Mouse (Mus musculus) kidney, embryonic 14.5 days (tissue): ENCODE measurements around the gene Rsf1. TPM values are rescaled to one million over a fixed set of nuclear protein-coding genes. Genes with fewer than 3 reads are reported as not detected.
A peak's percentile ranks its signal among the peaks of the same experiment; 100 is the strongest.

Experiments
- ATAC-seq: fragments of 200-750 bp; cut with Nextera tagmentation; 2 replicates; pipeline ENCODE4 v1.8.0; 2017; ENCODE audit warnings: moderate number of reproducible peaks, mild to moderate bottlenecking, moderate TSS enrichment, moderate library complexity; ENCODE audit not compliant: low FRiP score, low TSS enrichment
- H3K27ac ChIP-seq: fragments of 300-500 bp; sonication (generic); 2 replicates; pipeline ENCODE4 v1.5.1; 2014; ENCODE audit warnings: low read depth, mild to moderate bottlenecking, low read length, moderate library complexity, mixed read lengths
- H3K27me3 ChIP-seq: fragments of 300-500 bp; sonication (generic); 2 replicates; pipeline ENCODE4 v1.6.1; 2014; ENCODE audit warnings: mild to moderate bottlenecking, low read length; ENCODE audit not compliant: control insufficient read depth, insufficient read depth
- H3K36me3 ChIP-seq: fragments of 300-500 bp; sonication (generic); 2 replicates; pipeline ENCODE4 v1.6.1; 2014; ENCODE audit warnings: low read length, mixed read lengths; ENCODE audit not compliant: control insufficient read depth, insufficient read depth
- H3K4me1 ChIP-seq: fragments of 300-500 bp; sonication (generic); 2 replicates; pipeline ENCODE4 v1.6.1; 2014; ENCODE audit warnings: low read length, mixed read lengths; ENCODE audit not compliant: control insufficient read depth, insufficient read depth
- H3K4me2 ChIP-seq: fragments of 300-500 bp; sonication (generic); replicated peaks from 2 replicates; pipeline ENCODE4 v1.6.1; 2014; ENCODE audit warnings: low read depth, mild to moderate bottlenecking, low read length
- H3K4me3 ChIP-seq: fragments of 300-500 bp; sonication (generic); 2 replicates; pipeline ENCODE4 v1.5.1; 2014; ENCODE audit warnings: mild to moderate bottlenecking, low read length
- H3K9ac ChIP-seq: fragments of 300-500 bp; sonication (generic); 2 replicates; pipeline ENCODE4 v1.6.1; 2014; ENCODE audit warnings: low read depth, mild to moderate bottlenecking, low read length, moderate library complexity
- H3K9me3 ChIP-seq: fragments of 300-500 bp; sonication (generic); 2 replicates; pipeline ENCODE4 v1.6.1; 2016; ENCODE audit warnings: low read length; ENCODE audit not compliant: control insufficient read depth
- WGBS: fragments of 180-500 bp; shearing (Covaris S2); extraction: QIAGEN DNeasy Blood & Tissue Kit; methylation state at CpG from one replicate; pipeline ENCODE4 v1.1.7; 2014; 5-methylcytosine and 5-hydroxymethylcytosine counted together
- polyA plus RNA-seq: library from polyadenylated mRNA; unstranded; fragments of >200 nt; fragmentation: Nextera tagmentation; extraction: Ambion mirVana; gene quantifications from 2 replicates; pipeline ENCODE4 v1.2.1, GENCODE M21; 2014

Gene Rsf1
- polyA plus RNA-seq, 1 experiment from 2014 or later = 28.4 TPM

- H3K9ac ChIP-seq = peak within 1 kb of the TSS; percentile 64
- H3K4me1 ChIP-seq = peaks cover 4% of the 10 kb centered on the region
- H3K36me3 ChIP-seq = no peaks in the 10 kb centered on the region
- H3K27ac ChIP-seq = no peak within 1 kb of the TSS
- H3K4me2 ChIP-seq = peak within 1 kb of the TSS; percentile 91
- WGBS = under 1% methylated on average over 55 of the region's 64 CpGs
- H3K27me3 ChIP-seq = no peaks in the 10 kb centered on the region
- H3K4me3 ChIP-seq = peak within 1 kb of the TSS; percentile 63
- H3K9me3 ChIP-seq = no peaks in the 10 kb centered on the region
- peak; percentile 95 for ATAC-seq
Measured at GRCm38 (mm10) chr7:97737638-97738456, 158.2 kb downstream of the Rsf1 start, which contains the start of gene Aqp11. Gene Aqp11 (minus strand): TSS chr7:97738289.

- Histone ChIP-seq H3K4me1 (peaks cover 2% of the 10 kb centered on the region), H3K36me3 (no peaks in the 10 kb centered on the region), H3K9ac (no peak overlapping the region), H3K27me3 (no peaks in the 10 kb centered on the region), H3K9me3 (no peaks in the 10 kb centered on the region), H3K4me3 (no peak overlapping the region), H3K27ac (no peak overlapping the region), H3K4me2 (no peak overlapping the region)
- no peak for ATAC-seq
- 32% methylated on average over 10 of the region's 10 CpGs for WGBS
Measured at GRCm38 (mm10) chr7:97740948-97741347, 161.3 kb downstream of the Rsf1 start.

- Histone ChIP-seq H3K9me3 (no peaks in the 10 kb centered on the region), H3K9ac (no peak overlapping the region), H3K4me1 (no peaks in the 10 kb centered on the region; the same call in 1 of the 2 replicates), H3K27ac (no peak overlapping the region), H3K4me3 (no peak overlapping the region), H3K27me3 (no peaks in the 10 kb centered on the region), H3K4me2 (no peak overlapping the region), H3K36me3 (no peaks in the 10 kb centered on the region)
- WGBS = 51% methylated on average over 1 of the region's 1 CpGs
- ATAC-seq = no peak
Measured at GRCm38 (mm10) chr7:97741756-97742291, 162.1 kb downstream of the Rsf1 start.

Other genes starting within 250 kb of the Rsf1 start
- gene Usp35, start 247.9 kb upstream of the Rsf1 start, polyA plus RNA-seq = 1.8 and 2.4 TPM in 2 replicates
- gene Kctd21, start 247.6 kb upstream of the Rsf1 start, polyA plus RNA-seq = 2.2 and 4.6 TPM in 2 replicates
- 48.5 and 48.8 TPM in 2 replicates for gene Alg8, start 208.3 kb upstream of the Rsf1 start, polyA plus RNA-seq
- gene Ndufc2, start 179.9 kb upstream of the Rsf1 start, polyA plus RNA-seq = 370 and 475 TPM in 2 replicates
- gene Thrsp, start 162.2 kb upstream of the Rsf1 start, polyA plus RNA-seq = 0.27 and 0.39 TPM in 2 replicates
- 0.58 and 1.1 TPM in 2 replicates for gene Kctd14, start 128.6 kb upstream of the Rsf1 start, polyA plus RNA-seq
- gene Ints4, start 98.9 kb upstream of the Rsf1 start, polyA plus RNA-seq = 42.4 and 61.5 TPM in 2 replicates
- gene Aamdc, start 392 bp upstream of the Rsf1 start, polyA plus RNA-seq = 44.4 and 50.8 TPM in 2 replicates
- 237 and 238 TPM in 2 replicates for gene Clns1a, start 116.7 kb downstream of the Rsf1 start, polyA plus RNA-seq
- gene Aqp11, start 158.4 kb downstream of the Rsf1 start, polyA plus RNA-seq = 12.3 and 12.6 TPM in 2 replicates
- 13.0 and 22.1 TPM in 2 replicates for gene Pak1, start 208.7 kb downstream of the Rsf1 start, polyA plus RNA-seq